ENCODE assay signal across 2 mouse cellular contexts in the genomic region with DNA sequence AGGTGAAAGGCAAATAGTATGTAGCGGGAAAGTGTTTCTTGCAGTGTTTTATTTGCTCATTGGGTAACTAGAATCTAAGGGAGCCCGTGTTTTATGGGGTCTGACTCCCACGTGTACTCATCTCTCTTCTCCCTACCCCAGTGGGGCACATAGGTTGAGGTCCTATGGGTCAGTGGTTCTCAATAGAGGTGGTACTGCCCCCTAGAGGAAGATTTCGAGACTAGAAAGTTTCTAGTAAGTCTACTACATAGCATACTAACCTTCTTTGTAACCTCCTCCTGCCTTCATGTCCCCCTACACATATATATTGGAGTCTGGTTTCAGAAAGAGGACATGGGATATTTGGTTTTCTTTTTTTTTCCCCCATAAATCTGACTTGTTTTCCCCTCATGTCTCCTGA.
A peak's percentile ranks its signal among the peaks of the same experiment; 100 is the strongest.
TF ChIP-seq lines count a peak whose summit lies in the region.

No protein-coding gene starts in this region.

TF ChIP-seq in CH12.LX, 34 proteins besides CTCF, POLR2A, EP300 and RAD21:
- TF ChIP-seq POLR2AphosphoS2 (IDR thresholded peaks at IDR 0.05; ENCODE audit: low read depth, low read length) (no peak), ZC3H11A (IDR thresholded peaks at IDR 0.05; ENCODE audit: low read depth, low read length) (no peak), ZKSCAN1 (IDR thresholded peaks at IDR 0.05; ENCODE audit: borderline replicate concordance, low read depth, low read length) (no peak), RCOR1 (conservative IDR thresholded peaks at IDR 0.05; ENCODE audit: low read depth, low read length) (no peak), MXI1 (IDR thresholded peaks at IDR 0.05; ENCODE audit: low read depth, low read length) (no peak), MAFK (IDR thresholded peaks at IDR 0.05; ENCODE audit: insufficient replicate concordance, low read length) (no peak), SMC3 (IDR thresholded peaks at IDR 0.05; ENCODE audit: low read depth, low read length) (peak; percentile 56), JUN (IDR thresholded peaks at IDR 0.05; ENCODE audit: insufficient read depth, low read depth, low read length) (no peak), JUND (conservative IDR thresholded peaks at IDR 0.05; ENCODE audit: low read depth, low read length) (no peak)

TF ChIP-seq in MEL, 35 proteins besides CTCF, POLR2A, EP300 and RAD21 (continued from another document):
- no peak for TF ChIP-seq USF2 (IDR thresholded peaks at IDR 0.05; ENCODE audit: borderline replicate concordance in 1 of 2, insufficient read depth in 1 of 2, low read depth in 1 of 2, low read length in 2 of 2)
